Mouse (Mus musculus): ENCODE measurements around the gene Supt20. TPM values are rescaled to one million over a fixed set of nuclear protein-coding genes. Genes with fewer than 3 reads are reported as not detected.

Supt20 gene
- polyA plus RNA-seq, 1 experiment = 50.1 TPM

DNA sequence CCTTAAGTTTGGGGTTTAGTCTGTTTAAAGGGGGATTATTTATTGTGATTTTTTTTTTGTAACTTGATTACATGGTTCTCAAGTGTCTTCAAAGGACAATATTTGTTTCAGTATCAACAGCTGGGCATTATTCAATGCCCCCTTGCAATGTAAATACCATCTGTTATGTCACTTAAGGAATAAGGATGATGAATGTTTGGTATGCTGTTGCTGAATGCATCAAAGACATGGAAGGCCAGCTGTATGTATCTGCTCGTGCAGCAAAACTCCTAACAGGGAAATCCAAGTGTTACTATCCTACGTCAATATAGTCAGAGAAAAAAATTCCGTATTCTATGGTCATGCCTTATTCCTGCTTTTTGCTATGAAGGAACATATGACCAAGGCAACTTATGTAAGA lies 24.5 kb upstream of the Supt20 start:
- WGBS = 82% methylated on average over 3 of the region's 3 CpGs

DNA sequence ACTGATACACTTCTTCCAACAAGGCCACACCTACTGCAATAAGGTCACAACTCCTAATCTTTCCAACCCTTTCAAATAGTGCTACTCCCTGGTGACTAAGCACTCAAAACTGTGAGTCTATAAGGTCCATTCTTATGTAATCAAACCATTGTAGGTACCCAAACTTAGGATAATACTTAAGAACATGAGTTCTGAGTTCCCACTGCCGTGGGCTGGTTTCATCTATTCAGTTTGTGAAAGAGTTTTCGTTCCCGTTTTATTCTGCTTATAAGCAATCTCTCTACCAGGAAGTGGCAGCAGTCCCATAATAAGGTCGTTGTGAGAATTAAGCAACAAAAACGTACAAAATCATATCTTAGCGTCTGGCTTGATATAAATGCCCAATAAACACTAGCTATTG lies 23.9 kb upstream of the Supt20 start:
- no peak overlapping the region for H3K4me3 ChIP-seq (replicated peaks; ENCODE audit: extremely low read depth, low read depth, low read length)
- no peak for DNase-seq
- 62% methylated on average over 6 of the region's 6 CpGs for WGBS
- no peaks in the 10 kb centered on the region for H3K4me1 ChIP-seq (ENCODE audit: control insufficient read depth, insufficient read depth, low read length)
- TF ChIP-seq POLR2A (IDR thresholded peaks at IDR 0.05; ENCODE audit: borderline replicate concordance, extremely low read depth, low read depth, low read length) = no peak
- no peak for TF ChIP-seq CTCF (IDR thresholded peaks at IDR 0.05; ENCODE audit: insufficient read depth, low read length)

More for the DNA sequence above, 24.5 kb upstream of the Supt20 start:
- no peak for DNase-seq
- Histone ChIP-seq H3K4me3 (replicated peaks; ENCODE audit: extremely low read depth, low read depth, low read length) (no peak overlapping the region), H3K4me1 (ENCODE audit: control insufficient read depth, insufficient read depth, low read length) (no peaks in the 10 kb centered on the region)
- TF ChIP-seq CTCF (IDR thresholded peaks at IDR 0.05; ENCODE audit: insufficient read depth, low read length) (no peak), POLR2A (IDR thresholded peaks at IDR 0.05; ENCODE audit: borderline replicate concordance, extremely low read depth, low read depth, low read length) (no peak)

DNA sequence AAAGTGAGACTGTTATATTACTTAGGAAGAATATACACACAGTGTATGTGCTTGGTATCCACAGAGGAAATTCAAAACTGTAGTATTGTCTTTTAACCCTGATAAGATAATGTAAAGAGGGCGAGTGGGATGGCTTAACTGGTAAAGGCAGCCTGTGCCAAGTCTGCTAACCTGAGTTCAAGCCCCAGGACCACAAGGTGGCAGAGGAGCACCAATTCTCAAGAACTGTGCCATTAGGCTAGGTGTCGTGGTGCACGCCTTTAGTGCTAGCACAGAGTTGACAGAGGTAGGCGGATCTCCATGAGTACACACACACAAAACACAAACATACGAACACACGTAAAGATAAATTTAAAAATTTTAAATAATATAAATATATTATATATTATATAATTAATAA lies 23.0 kb upstream of the Supt20 start:
- 81% methylated on average over 6 of the region's 6 CpGs for WGBS
- DNase-seq = no peak
- TF ChIP-seq CTCF (IDR thresholded peaks at IDR 0.05; ENCODE audit: insufficient read depth, low read length) = peak; percentile 38; the same call in 1 of the 2 replicates
- TF ChIP-seq POLR2A (IDR thresholded peaks at IDR 0.05; ENCODE audit: borderline replicate concordance, extremely low read depth, low read depth, low read length) = no peak
- no peak overlapping the region for H3K4me3 ChIP-seq (replicated peaks; ENCODE audit: extremely low read depth, low read depth, low read length)
- no peaks in the 10 kb centered on the region for H3K4me1 ChIP-seq (ENCODE audit: control insufficient read depth, insufficient read depth, low read length)

DNA sequence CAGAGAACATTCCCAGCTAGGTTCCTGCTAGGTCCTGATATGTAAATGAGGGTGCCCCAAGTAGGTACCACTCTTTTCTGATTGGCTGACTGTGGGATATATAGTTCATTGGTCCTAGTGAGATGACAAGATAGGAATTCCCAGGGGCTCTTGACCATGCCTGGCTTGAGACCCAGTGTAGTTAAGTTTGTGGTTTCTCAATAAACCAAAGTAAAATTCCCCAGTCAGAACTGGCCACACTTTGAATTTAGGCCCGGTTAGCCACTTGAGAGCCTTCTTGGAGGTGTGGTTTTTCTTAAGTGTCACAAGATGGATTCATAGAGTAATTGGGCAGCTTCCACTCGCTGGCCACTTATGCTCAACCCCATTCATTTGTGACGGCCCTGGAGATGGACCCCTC lies 20.5 kb upstream of the Supt20 start:
- Histone ChIP-seq H3K4me3 (replicated peaks; ENCODE audit: extremely low read depth, low read depth, low read length) (no peak overlapping the region), H3K4me1 (ENCODE audit: control insufficient read depth, insufficient read depth, low read length) (no peaks in the 10 kb centered on the region)
- 50% methylated on average over 3 of the region's 3 CpGs for WGBS
- TF ChIP-seq POLR2A (IDR thresholded peaks at IDR 0.05; ENCODE audit: borderline replicate concordance, extremely low read depth, low read depth, low read length) (no peak), CTCF (IDR thresholded peaks at IDR 0.05; ENCODE audit: insufficient read depth, low read length) (no peak)
- DNase-seq = no peak

DNA sequence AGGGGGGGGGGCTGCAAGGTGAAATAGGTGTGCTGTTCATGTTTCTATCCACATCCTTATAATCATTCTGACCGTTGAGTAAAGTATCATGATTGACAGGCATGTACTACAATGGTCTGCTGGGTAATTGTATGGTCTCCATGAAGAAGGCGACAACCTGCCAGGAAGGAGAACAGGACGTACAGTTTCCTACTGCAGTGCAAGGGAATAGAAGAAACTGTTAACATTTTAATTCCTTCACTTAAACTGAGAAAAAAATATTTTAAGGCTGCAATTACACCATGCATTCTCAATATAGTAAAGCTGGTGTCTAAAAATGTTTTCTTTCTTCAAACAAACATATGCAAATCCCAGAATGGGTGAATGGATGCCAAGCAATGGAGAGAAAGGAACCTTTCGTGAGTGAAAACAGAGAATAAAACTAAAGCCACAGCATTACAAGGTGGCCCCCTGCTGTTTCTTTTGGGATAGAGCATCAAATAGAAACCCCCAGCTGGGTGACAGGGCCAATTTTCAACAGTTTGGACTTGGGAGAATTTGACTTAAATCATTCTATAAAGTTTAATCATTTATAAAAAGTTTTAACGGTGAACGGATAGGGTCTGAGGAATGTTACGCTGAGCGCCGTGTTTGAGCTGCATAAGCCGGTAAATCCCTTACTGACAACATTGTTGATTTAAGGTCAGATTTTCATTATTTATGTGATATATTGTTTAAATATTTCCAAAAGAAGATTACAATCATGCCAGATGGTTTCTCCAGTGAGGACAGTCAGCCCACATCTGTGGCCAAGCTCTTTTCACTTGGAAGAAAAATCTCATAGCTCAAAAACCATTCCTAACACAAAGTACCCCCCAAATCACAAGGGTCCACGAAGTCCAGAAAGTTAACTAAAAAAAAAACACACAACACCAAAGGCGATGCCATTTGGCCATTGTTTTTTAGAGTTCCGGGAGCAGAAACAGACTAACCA lies 19.8 kb upstream of the Supt20 start:
- TF ChIP-seq CTCF (IDR thresholded peaks at IDR 0.05; ENCODE audit: insufficient read depth, low read length) (no peak), POLR2A (IDR thresholded peaks at IDR 0.05; ENCODE audit: borderline replicate concordance, extremely low read depth, low read depth, low read length) (no peak)
- Histone ChIP-seq H3K4me3 (replicated peaks; ENCODE audit: extremely low read depth, low read depth, low read length) (no peak overlapping the region), H3K4me1 (ENCODE audit: control insufficient read depth, insufficient read depth, low read length) (no peaks in the 10 kb centered on the region)
- WGBS = 48% methylated on average over 13 of the region's 13 CpGs
- no peak for DNase-seq

DNA sequence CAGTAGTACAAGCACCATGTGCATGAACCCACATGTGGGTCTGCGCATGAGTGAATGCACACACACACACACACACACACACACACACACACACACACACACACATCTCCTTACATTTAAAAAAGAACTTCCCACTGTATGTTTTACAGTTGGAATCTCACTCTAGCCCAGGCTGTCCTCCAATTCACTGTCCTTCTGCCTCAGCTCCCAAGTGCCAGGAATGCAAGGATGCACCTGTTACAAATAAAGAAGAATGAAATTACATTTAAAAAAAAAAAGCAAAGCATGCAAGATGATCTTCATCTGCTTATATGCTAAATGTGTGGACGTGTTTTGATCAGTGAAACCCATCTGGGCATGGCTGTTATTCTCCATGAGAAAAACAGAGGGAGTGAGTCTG lies 15.8 kb upstream of the Supt20 start:
- H3K4me3 ChIP-seq (replicated peaks; ENCODE audit: extremely low read depth, low read depth, low read length) = no peak overlapping the region
- no peak for DNase-seq
- TF ChIP-seq POLR2A (IDR thresholded peaks at IDR 0.05; ENCODE audit: borderline replicate concordance, extremely low read depth, low read depth, low read length) (no peak), CTCF (IDR thresholded peaks at IDR 0.05; ENCODE audit: insufficient read depth, low read length) (no peak)
- no peaks in the 10 kb centered on the region for H3K4me1 ChIP-seq (ENCODE audit: control insufficient read depth, insufficient read depth, low read length)
- WGBS = 72% methylated on average over 2 of the region's 2 CpGs

DNA sequence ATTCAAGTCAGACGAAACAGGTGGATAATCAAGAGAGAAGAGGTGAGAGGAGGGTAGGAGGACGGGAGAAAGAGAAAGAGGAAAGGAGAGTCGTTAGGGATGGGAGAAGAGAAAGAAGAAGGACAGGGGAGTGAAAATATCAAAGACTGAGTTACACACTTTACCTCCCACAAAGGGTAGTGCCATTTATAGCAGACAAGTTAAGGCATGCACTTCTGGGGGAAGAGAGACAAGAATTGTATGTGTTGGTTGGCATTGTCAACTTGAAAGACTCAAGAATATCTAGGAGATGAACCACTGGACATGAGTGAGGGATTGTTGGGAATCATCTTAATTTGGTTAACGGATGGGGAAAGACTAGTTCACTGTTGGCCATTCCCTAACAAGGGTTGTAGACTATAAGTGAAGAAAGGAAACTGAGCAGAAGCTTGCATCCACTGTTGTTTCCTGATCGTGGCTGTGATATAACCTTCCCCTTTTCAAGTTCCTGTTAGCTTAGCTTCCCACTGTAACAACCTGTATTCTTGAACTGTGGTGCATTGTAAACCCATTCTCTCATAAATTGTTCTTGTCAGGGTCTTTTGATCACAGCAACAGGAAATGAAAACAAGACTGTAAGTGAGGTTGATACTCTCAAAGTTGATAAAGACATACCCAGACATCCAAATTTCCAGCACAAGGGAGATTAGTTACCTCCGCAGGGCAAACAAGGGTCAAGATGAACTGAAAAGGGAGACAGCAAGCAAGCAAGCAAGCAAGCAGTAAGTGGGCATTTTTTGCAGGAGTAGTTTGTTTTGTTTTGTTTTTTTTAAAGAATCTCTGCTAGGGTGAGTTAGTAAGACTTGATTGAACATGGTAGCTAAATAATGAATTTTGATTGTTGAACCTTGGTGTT lies 11.1 kb upstream of the Supt20 start:
- no peak for DNase-seq
- H3K4me3 ChIP-seq (replicated peaks; ENCODE audit: extremely low read depth, low read depth, low read length) = no peak overlapping the region
- 50% methylated on average over 6 of the region's 6 CpGs for WGBS
- no peaks in the 10 kb centered on the region for H3K4me1 ChIP-seq (ENCODE audit: control insufficient read depth, insufficient read depth, low read length)
- TF ChIP-seq POLR2A (IDR thresholded peaks at IDR 0.05; ENCODE audit: borderline replicate concordance, extremely low read depth, low read depth, low read length) = no peak
- TF ChIP-seq CTCF (IDR thresholded peaks at IDR 0.05; ENCODE audit: insufficient read depth, low read length) = no peak

DNA sequence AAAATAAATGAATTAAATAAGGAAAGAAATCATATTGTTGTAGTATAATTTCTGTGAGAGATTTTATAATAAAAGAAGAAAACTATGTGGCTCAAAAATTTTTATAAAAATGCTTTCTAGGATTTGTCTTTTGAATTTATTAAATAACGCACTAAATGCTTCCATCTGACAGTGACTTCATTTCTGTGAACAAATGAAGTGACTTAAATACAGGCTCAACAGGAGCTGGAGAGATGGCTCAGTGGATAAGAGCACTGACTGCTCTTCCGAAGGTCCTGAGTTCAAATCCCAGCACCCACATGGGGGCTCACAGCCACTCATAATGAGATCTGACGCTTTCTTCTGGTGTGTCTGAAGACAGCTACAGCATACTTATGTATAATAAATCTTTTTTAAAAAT lies 7.4 kb upstream of the Supt20 start:
- TF ChIP-seq POLR2A (IDR thresholded peaks at IDR 0.05; ENCODE audit: borderline replicate concordance, extremely low read depth, low read depth, low read length) (no peak), CTCF (IDR thresholded peaks at IDR 0.05; ENCODE audit: insufficient read depth, low read length) (no peak)
- Histone ChIP-seq H3K4me3 (replicated peaks; ENCODE audit: extremely low read depth, low read depth, low read length) (no peak overlapping the region), H3K4me1 (ENCODE audit: control insufficient read depth, insufficient read depth, low read length) (no peaks in the 10 kb centered on the region)
- WGBS = 96% methylated on average over 3 of the region's 3 CpGs
- no peak for DNase-seq

DNA sequence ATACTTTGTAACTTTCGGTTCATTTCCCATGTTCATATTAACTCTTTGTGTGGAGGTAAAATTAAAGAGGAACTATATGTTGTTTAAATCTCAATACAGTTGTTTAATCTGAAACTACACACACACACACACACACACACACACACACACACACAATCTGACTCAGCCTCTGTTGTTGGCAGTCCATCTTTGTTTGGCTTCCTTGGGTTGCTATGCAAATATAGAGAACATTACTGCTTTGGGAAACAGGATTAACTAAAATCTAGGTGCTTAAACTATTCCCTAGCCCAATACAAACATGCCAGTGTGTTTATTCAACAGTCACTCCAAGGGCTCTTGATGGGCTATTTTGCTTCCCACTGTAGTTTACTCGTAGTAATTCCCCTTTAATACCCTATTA lies 5.4 kb upstream of the Supt20 start:
- TF ChIP-seq CTCF (IDR thresholded peaks at IDR 0.05; ENCODE audit: insufficient read depth, low read length) (no peak), POLR2A (IDR thresholded peaks at IDR 0.05; ENCODE audit: borderline replicate concordance, extremely low read depth, low read depth, low read length) (no peak)
- WGBS = 57% methylated on average over 2 of the region's 2 CpGs
- DNase-seq = no peak
- no peak overlapping the region for H3K4me3 ChIP-seq (replicated peaks; ENCODE audit: extremely low read depth, low read depth, low read length)
- no peaks in the 10 kb centered on the region for H3K4me1 ChIP-seq (ENCODE audit: control insufficient read depth, insufficient read depth, low read length)

All from lung, adult 2 months (tissue).